Mouse (Mus musculus): ENCODE measurements around the gene Tlcd2. TPM values are rescaled to one million over a fixed set of nuclear protein-coding genes. Genes with fewer than 3 reads are reported as not detected.
A peak's percentile ranks its signal among the peaks of the same experiment; 100 is the strongest.

Gene Tlcd2
- polyA plus RNA-seq, 1 experiment from 2014 or later: 12.1 TPM

GRCm38 (mm10) chr11:75441034-75441433 is 20.5 kb upstream of the Tlcd2 start:
- Histone ChIP-seq H3K27ac (ENCODE audit: low read length) (no peak overlapping the region), H3K9me3 (replicated peaks; ENCODE audit: control insufficient read depth, low read length) (no peaks in the 10 kb centered on the region), H3K36me3 (ENCODE audit: control insufficient read depth, insufficient read depth) (0 out of 2 replicates have a peak, but pooled peaks cover 11% of the 10 kb centered on the region), H3K27me3 (ENCODE audit: control insufficient read depth, insufficient read depth, low read length) (no peaks in the 10 kb centered on the region), H3K4me3 (ENCODE audit: low read length) (no peak overlapping the region), H3K4me1 (ENCODE audit: control insufficient read depth, insufficient read depth, low read length) (no peaks in the 10 kb centered on the region), H3K4me2 (ENCODE audit: low read depth, low read length) (no peak overlapping the region), H3K9ac (ENCODE audit: low read length) (no peak overlapping the region)
- 84% methylated on average over 7 of the region's 7 CpGs for WGBS
- ATAC-seq (replicated peaks; ENCODE audit: extremely low read depth, insufficient read depth, low FRiP score): no peak

GRCm38 (mm10) chr11:75441601-75442000 is 19.9 kb upstream of the Tlcd2 start:
- ATAC-seq (replicated peaks; ENCODE audit: extremely low read depth, insufficient read depth, low FRiP score): no peak
- 88% methylated on average over 16 of the region's 16 CpGs for WGBS
- Histone ChIP-seq H3K36me3 (ENCODE audit: control insufficient read depth, insufficient read depth) (0 out of 2 replicates have a peak, but pooled peaks cover 11% of the 10 kb centered on the region), H3K4me3 (ENCODE audit: low read length) (no peak overlapping the region), H3K27ac (ENCODE audit: low read length) (no peak overlapping the region), H3K27me3 (ENCODE audit: control insufficient read depth, insufficient read depth, low read length) (no peaks in the 10 kb centered on the region), H3K4me1 (ENCODE audit: control insufficient read depth, insufficient read depth, low read length) (no peaks in the 10 kb centered on the region), H3K4me2 (ENCODE audit: low read depth, low read length) (no peak overlapping the region), H3K9ac (ENCODE audit: low read length) (no peak overlapping the region), H3K9me3 (replicated peaks; ENCODE audit: control insufficient read depth, low read length) (no peaks in the 10 kb centered on the region)

GRCm38 (mm10) chr11:75443711-75444110 is 17.8 kb upstream of the Tlcd2 start:
- 72% methylated on average over 8 of the region's 8 CpGs for WGBS
- Histone ChIP-seq H3K27me3 (ENCODE audit: control insufficient read depth, insufficient read depth, low read length) (no peaks in the 10 kb centered on the region), H3K4me3 (ENCODE audit: low read length) (no peak overlapping the region), H3K4me2 (ENCODE audit: low read depth, low read length) (no peak overlapping the region), H3K9ac (ENCODE audit: low read length) (no peak overlapping the region), H3K4me1 (ENCODE audit: control insufficient read depth, insufficient read depth, low read length) (no peaks in the 10 kb centered on the region), H3K9me3 (replicated peaks; ENCODE audit: control insufficient read depth, low read length) (no peaks in the 10 kb centered on the region), H3K27ac (ENCODE audit: low read length) (no peak overlapping the region), H3K36me3 (ENCODE audit: control insufficient read depth, insufficient read depth) (peaks cover 17% of the 10 kb centered on the region)
- ATAC-seq (replicated peaks; ENCODE audit: extremely low read depth, insufficient read depth, low FRiP score): no peak

GRCm38 (mm10) chr11:75448575-75448974 is 12.9 kb upstream of the Tlcd2 start:
- H3K27me3 ChIP-seq (ENCODE audit: control insufficient read depth, insufficient read depth, low read length): no peaks in the 10 kb centered on the region
- 77% methylated on average over 3 of the region's 3 CpGs for WGBS
- H3K27ac ChIP-seq (ENCODE audit: low read length): no peak overlapping the region
- no peaks in the 10 kb centered on the region for H3K9me3 ChIP-seq (replicated peaks; ENCODE audit: control insufficient read depth, low read length)
- ATAC-seq (replicated peaks; ENCODE audit: extremely low read depth, insufficient read depth, low FRiP score): no peak
- peaks cover 3% of the 10 kb centered on the region for H3K4me1 ChIP-seq (ENCODE audit: control insufficient read depth, insufficient read depth, low read length)
- H3K9ac ChIP-seq (ENCODE audit: low read length): no peak overlapping the region
- no peak overlapping the region for H3K4me3 ChIP-seq (ENCODE audit: low read length)
- peaks cover 13% of the 10 kb centered on the region for H3K36me3 ChIP-seq (ENCODE audit: control insufficient read depth, insufficient read depth)
- H3K4me2 ChIP-seq (ENCODE audit: low read depth, low read length): no peak overlapping the region

DNA sequence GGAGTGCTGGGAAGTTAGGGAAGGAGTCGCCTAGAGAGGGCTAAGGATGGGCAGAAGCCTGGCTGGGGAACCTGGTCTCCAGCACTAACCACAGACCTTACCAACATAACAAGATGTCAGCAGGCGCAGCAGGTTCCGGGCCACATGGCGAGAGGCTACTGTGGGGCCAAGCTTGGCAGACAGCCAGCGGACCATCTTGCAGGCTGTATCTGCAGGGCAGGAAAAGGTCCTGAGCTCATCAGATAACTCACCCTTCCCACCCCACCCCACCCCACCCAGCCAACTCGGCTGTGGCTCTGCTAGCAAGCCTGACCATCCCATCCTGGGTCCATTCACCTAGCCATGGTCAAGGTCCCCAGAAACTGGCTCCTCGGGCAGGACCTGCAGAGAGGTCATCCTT is 11.8 kb upstream of the Tlcd2 start:
- H3K27ac ChIP-seq (ENCODE audit: low read length): no peak overlapping the region
- ATAC-seq (replicated peaks; ENCODE audit: extremely low read depth, insufficient read depth, low FRiP score): no peak
- WGBS: 62% methylated on average over 7 of the region's 7 CpGs
- H3K9me3 ChIP-seq (replicated peaks; ENCODE audit: control insufficient read depth, low read length): no peaks in the 10 kb centered on the region
- H3K4me1 ChIP-seq (ENCODE audit: control insufficient read depth, insufficient read depth, low read length): peaks cover 9% of the 10 kb centered on the region
- H3K4me3 ChIP-seq (ENCODE audit: low read length): no peak overlapping the region
- no peaks in the 10 kb centered on the region for H3K27me3 ChIP-seq (ENCODE audit: control insufficient read depth, insufficient read depth, low read length)
- no peak overlapping the region for H3K4me2 ChIP-seq (ENCODE audit: low read depth, low read length)
- H3K36me3 ChIP-seq (ENCODE audit: control insufficient read depth, insufficient read depth): peaks cover 10% of the 10 kb centered on the region
- peak overlapping the region; percentile 18; the same call in 1 of the 2 replicates for H3K9ac ChIP-seq (ENCODE audit: low read length)

GRCm38 (mm10) chr11:75450304-75450908 is 11.1 kb upstream of the Tlcd2 start:
- H3K4me3 ChIP-seq (ENCODE audit: low read length): no peak overlapping the region
- no peak for ATAC-seq (replicated peaks; ENCODE audit: extremely low read depth, insufficient read depth, low FRiP score)
- H3K4me2 ChIP-seq (ENCODE audit: low read depth, low read length): no peak overlapping the region
- WGBS: 75% methylated on average over 8 of the region's 8 CpGs
- H3K36me3 ChIP-seq (ENCODE audit: control insufficient read depth, insufficient read depth): peaks cover 10% of the 10 kb centered on the region
- H3K27ac ChIP-seq (ENCODE audit: low read length): no peak overlapping the region
- H3K9me3 ChIP-seq (replicated peaks; ENCODE audit: control insufficient read depth, low read length): no peaks in the 10 kb centered on the region
- H3K27me3 ChIP-seq (ENCODE audit: control insufficient read depth, insufficient read depth, low read length): no peaks in the 10 kb centered on the region
- H3K9ac ChIP-seq (ENCODE audit: low read length): no peak overlapping the region
- peaks cover 16% of the 10 kb centered on the region for H3K4me1 ChIP-seq (ENCODE audit: control insufficient read depth, insufficient read depth, low read length)

DNA sequence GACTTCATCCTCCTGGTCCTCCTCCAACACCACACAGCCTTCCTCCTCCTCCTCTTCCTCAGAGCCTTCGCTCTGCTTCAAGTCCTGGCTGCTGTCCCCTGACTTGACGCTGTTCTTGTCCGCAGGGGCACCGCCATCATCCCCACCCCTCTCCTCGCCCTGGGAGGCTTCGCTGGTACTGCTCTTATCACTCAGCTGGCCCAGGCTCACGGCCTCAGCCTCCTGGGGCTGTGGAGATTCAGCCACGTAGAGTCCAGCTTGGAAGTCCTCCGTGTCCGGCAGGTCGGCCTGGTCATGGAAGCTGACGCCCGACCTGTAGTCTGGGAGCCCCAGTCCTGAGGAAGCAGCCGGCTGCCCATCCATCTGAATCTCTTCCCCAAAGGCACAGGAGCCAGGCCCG is 10.6 kb upstream of the Tlcd2 start:
- no peak overlapping the region for H3K9ac ChIP-seq (ENCODE audit: low read length)
- 79% methylated on average over 15 of the region's 15 CpGs for WGBS
- H3K36me3 ChIP-seq (ENCODE audit: control insufficient read depth, insufficient read depth): peaks cover 10% of the 10 kb centered on the region
- no peaks in the 10 kb centered on the region for H3K27me3 ChIP-seq (ENCODE audit: control insufficient read depth, insufficient read depth, low read length)
- H3K27ac ChIP-seq (ENCODE audit: low read length): no peak overlapping the region
- ATAC-seq (replicated peaks; ENCODE audit: extremely low read depth, insufficient read depth, low FRiP score): no peak
- H3K4me1 ChIP-seq (ENCODE audit: control insufficient read depth, insufficient read depth, low read length): peaks cover 16% of the 10 kb centered on the region
- no peaks in the 10 kb centered on the region for H3K9me3 ChIP-seq (replicated peaks; ENCODE audit: control insufficient read depth, low read length)
- H3K4me2 ChIP-seq (ENCODE audit: low read depth, low read length): no peak overlapping the region
- H3K4me3 ChIP-seq (ENCODE audit: low read length): no peak overlapping the region

- no peak for ATAC-seq (replicated peaks; ENCODE audit: extremely low read depth, insufficient read depth, low FRiP score)
- 90% methylated on average over 8 of the region's 8 CpGs for WGBS
- no peak overlapping the region for H3K9ac ChIP-seq (ENCODE audit: low read length)
- H3K4me3 ChIP-seq (ENCODE audit: low read length): no peak overlapping the region
- no peaks in the 10 kb centered on the region for H3K27me3 ChIP-seq (ENCODE audit: control insufficient read depth, insufficient read depth, low read length)
- no peak overlapping the region for H3K4me2 ChIP-seq (ENCODE audit: low read depth, low read length)
- H3K4me1 ChIP-seq (ENCODE audit: control insufficient read depth, insufficient read depth, low read length): peaks cover 16% of the 10 kb centered on the region
- H3K36me3 ChIP-seq (ENCODE audit: control insufficient read depth, insufficient read depth): peaks cover 10% of the 10 kb centered on the region
- no peak overlapping the region for H3K27ac ChIP-seq (ENCODE audit: low read length)
- no peaks in the 10 kb centered on the region for H3K9me3 ChIP-seq (replicated peaks; ENCODE audit: control insufficient read depth, low read length)
Observed at GRCm38 (mm10) chr11:75452081-75452480, 9.4 kb upstream of the Tlcd2 start.

DNA sequence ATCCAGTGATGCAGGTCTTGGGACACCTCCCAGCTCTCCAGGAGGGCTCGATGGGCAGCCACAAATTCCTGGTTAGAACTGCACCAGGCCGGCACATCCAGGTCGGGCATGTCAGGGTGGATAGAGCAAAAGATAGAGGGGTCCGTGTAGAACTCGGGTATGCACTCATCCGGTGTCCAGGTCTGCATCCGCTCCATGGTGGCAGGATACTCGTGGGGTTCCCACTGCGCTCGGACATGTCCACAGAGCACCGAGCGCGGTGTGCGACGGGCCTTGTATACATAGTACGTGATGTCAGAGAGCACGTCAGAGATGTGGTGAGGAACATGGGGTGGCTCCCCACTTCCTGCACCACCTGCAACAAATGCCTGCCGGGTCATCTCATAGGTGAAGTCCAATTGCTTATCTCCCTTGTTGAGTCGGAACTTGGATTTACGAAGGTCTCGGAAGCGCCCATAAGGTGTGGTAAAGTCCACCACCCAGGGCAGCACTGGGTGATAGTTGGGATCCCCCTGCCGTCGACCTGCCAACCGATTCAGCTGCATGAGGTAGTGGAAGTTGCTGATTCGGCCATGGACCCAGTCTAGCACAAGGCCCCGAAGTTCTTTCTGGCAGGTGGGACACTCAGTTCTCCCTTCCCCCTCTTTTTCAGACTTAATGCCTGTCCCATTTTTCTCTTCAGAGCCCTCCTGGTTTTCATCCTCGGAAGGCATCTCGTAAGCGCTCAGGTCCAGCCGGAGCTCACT is 8.5 kb upstream of the Tlcd2 start:
- ATAC-seq (replicated peaks; ENCODE audit: extremely low read depth, insufficient read depth, low FRiP score): no peak
- peaks cover 5% of the 10 kb centered on the region; the same call in 1 of the 2 replicates for H3K36me3 ChIP-seq (ENCODE audit: control insufficient read depth, insufficient read depth)
- H3K9me3 ChIP-seq (replicated peaks; ENCODE audit: control insufficient read depth, low read length): no peaks in the 10 kb centered on the region
- no peaks in the 10 kb centered on the region for H3K27me3 ChIP-seq (ENCODE audit: control insufficient read depth, insufficient read depth, low read length)
- no peak overlapping the region for H3K9ac ChIP-seq (ENCODE audit: low read length)
- no peak overlapping the region for H3K4me2 ChIP-seq (ENCODE audit: low read depth, low read length)
- no peak overlapping the region for H3K27ac ChIP-seq (ENCODE audit: low read length)
- 92% methylated on average over 31 of the region's 31 CpGs for WGBS
- H3K4me3 ChIP-seq (ENCODE audit: low read length): no peak overlapping the region
- H3K4me1 ChIP-seq (ENCODE audit: control insufficient read depth, insufficient read depth, low read length): peaks cover 16% of the 10 kb centered on the region
